Mouse (Mus musculus) spleen, adult 12 weeks (tissue): Measurements from ENCODE around the gene Lhx2.

Source experiments
- DNase-seq: peaks from one replicate; pipeline ENCODE4 v3.0.0; 2022; ENCODE audit warnings: low spot score

Lhx2 gene

GRCm38 (mm10) chr2:38359186-38359585 is 20.1 kb downstream of the Lhx2 start:
- no peak for DNase-seq

DNA sequence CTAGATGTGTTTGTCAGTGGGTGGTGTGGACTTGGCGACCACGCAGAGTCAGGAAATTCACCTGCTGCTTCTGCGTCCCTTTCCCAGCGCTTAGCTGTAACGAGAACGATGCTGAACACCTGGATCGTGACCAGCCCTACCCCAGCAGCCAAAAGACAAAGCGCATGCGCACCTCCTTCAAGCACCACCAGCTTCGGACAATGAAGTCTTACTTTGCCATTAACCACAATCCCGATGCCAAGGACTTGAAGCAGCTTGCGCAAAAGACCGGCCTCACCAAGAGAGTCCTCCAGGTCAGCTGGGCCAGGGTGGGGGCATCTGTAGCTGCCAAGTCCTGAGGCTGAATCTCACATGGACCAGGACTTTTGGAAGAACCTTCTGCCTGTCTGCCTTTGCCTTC is 20.7 kb downstream of the Lhx2 start:
- DNase-seq, result no peak

DNA sequence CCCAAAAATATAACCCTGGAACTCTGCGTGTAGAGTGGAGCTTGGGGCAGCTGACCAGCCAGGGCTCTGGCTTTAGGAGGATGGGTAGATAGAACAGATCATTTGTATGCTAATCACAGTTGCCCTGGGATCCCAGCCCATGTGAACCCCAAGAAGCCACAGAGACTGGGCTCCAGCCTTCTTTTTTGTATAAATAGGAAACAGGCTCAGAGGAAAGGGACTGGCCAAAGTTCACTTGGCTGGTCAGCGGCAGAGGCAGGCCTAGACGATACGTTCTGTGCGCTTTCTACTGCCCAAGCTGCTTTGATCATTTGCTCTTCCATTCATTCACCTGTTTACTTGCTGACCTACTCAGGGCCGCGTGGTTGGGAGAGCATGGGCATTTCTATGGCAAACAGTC is 27.1 kb downstream of the Lhx2 start:
- DNase-seq, result no peak

GRCm38 (mm10) chr2:38367023-38367422 is 27.9 kb downstream of the Lhx2 start:
- DNase-seq, result no peak

- no peak for DNase-seq
Measured at GRCm38 (mm10) chr2:38367852-38368251, 28.8 kb downstream of the Lhx2 start.

- DNase-seq, result no peak
Measured at GRCm38 (mm10) chr2:38368746-38369330, 29.8 kb downstream of the Lhx2 start.

- DNase-seq, result peak; percentile 21
Measured at GRCm38 (mm10) chr2:38375606-38376304, 36.7 kb downstream of the Lhx2 start.

DNA sequence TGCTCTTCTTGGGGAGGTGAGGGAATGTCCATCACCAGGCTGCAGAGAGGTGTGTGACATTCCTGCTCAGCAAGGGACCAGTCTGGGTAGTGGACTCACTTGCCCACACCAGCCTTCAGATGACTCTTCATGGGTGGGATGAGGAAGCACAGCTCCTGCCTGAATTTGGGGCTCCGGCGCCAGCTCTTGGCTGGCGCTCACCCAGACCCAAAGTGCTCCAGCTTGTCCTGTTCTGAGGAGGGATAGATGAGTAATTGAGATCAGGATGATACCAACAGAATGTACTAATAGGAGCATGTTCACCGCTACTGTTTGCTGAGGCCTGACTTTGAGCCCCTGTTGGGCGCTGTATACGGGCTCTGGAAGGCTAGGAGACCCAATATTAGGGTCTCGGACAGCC is 38.2 kb downstream of the Lhx2 start:
- DNase-seq, result no peak

DNA sequence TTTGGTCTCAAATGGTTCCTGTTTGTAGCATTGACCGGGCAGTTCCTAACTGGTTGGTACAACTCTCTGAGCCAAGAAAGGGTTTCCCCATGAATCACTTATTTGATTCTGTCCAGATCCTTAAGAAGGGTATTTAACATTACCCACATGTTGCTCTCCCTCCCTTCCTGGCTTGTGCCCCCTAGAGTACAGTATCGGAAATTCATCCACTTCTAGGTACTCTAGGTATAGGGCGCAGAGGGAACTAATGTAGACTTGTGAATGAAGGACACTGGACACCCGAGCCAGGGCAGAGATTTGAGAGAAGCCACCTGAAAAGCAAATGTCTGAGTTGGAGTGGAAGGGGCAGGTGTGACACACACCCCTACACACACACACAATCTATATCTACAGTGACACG is 39.3 kb downstream of the Lhx2 start:
- DNase-seq, result no peak

GRCm38 (mm10) chr2:38378849-38379545 is 39.9 kb downstream of the Lhx2 start:
- DNase-seq, result no peak

DNA sequence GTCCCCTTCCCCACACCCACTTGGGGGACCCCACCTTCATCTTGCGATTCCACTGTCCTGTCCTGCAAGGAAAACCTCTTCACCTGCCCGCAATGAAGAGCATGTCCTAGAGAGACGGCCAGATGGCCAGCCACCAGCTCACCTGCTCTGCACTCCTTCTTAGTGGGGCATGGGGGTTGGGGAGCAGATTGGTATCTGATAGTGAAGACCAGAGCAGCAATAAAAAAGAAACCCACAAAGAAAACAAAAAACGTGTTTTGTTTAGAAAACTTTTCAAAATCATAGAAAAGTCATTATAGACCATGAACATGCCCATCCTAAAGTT is 40.4 kb downstream of the Lhx2 start:
- DNase-seq, result no peak

GRCm38 (mm10) chr2:38380136-38381083 is 41.3 kb downstream of the Lhx2 start:
- DNase-seq, result no peak

DNA sequence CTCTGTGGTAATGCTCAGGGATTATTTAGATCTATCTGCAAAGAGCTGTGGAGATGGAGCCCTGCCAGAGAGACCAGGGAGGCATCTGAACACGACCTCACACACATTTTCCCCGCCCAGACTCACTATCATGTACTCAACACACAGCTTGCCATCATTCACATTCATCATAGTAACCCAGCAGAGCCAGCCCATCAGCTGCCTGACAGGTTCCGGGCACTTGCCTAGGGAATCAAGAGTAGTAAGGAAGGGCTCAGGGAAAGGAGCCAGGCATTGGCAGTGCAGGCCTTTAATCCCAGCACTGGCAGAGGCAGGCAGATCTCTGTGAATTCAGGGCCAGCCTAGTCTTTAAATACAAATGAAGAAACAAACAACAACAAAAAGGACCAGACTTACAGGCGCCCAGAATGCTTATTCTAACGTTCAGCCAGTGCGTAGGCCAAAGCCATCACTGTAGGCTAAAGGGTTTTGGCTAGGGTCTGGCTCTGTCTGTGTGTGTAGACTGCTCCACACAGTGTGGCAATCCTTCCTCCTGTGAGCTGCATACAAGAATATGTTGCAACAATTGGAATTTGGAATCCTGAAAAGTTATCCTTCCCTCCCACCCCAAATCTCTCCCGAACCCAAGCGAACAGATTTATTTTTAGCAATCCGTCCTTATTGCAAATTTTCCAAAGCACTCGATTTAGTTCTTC is 48.6 kb downstream of the Lhx2 start:
- no peak for DNase-seq

- no peak for DNase-seq
Measured at GRCm38 (mm10) chr2:38394977-38395868, 56.1 kb downstream of the Lhx2 start.

GRCm38 (mm10) chr2:38395869-38396236 is 56.8 kb downstream of the Lhx2 start:
- no peak for DNase-seq

- DNase-seq, result no peak
Measured at GRCm38 (mm10) chr2:38397306-38397705, 58.2 kb downstream of the Lhx2 start.

DNA sequence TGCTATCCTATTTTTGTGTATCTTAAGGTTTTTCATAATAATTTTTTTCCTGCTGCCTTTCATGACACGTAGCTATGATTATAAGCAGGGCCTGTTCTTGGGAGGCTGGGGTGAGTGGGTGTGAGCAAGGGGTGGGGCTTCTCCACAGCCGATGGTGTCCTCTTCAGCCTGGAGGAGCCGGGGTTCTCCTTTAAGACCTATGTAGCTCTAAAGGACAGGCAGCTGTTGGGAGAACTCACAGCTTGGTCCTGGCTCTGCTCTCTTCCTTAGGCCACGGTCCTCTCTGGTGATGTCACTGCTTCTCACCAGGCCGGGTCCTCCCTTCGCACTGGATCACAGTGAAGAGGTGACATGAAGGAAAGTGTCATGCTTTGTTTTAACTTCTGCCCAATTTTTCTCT is 58.8 kb downstream of the Lhx2 start:
- no peak for DNase-seq

GRCm38 (mm10) chr2:38402611-38403010 is 63.5 kb downstream of the Lhx2 start:
- DNase-seq, result no peak

DNA sequence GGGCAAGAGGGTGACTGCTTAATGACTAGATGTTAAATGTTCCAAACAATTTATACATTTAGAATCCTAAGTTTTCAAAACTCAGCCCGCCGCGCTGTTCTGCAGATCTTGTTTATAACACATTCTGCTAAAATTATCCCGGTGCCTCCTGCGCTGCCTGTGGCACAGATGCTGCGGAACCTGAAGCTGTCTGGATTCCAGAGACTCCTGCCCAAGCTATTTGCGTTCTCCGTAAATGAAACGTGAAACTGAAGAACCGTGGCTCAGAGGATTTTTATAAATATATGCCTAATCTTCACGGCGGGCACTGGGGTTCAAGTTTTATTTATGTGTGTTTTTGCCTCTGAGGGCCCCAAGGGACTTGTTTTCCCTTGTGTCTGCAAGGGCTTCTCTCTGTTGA is 64.2 kb downstream of the Lhx2 start:
- DNase-seq, result no peak

- DNase-seq, result no peak
Measured at GRCm38 (mm10) chr2:38404007-38404596, 65.0 kb downstream of the Lhx2 start.

DNA sequence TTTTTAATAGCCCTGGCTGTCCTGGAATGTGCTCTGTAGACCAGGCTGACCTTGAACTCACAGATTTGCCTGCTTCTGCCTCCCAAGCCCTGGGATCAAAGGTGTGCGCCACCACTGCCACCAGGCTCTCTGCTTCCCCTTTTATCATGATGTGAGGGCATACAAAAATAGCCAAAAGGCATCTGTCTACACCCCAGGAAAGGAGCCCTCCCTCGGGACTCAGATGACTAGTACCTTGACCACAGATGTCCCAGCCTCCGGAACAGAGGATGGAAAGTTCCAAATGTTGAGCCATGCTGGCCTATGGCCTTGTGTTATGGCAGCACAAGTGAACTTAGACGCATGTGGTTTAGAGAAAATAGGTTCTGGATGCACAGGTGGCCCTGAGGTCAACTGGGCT is 66.3 kb downstream of the Lhx2 start:
- no peak for DNase-seq
